ENCODE assay signal across 8 mouse cellular contexts in genomic region chr7:29983690-29984380, GRCm38 (mm10). TPM values are rescaled to one million over a fixed set of nuclear protein-coding genes. Genes with fewer than 3 reads are reported as not detected.
A peak's percentile ranks its signal among the peaks of the same experiment; 100 is the strongest.
DNase-seq lines count a peak whose midpoint lies in the region; ATAC-seq and TF ChIP-seq lines count a peak whose summit lies in the region.

Gene Zfp568, plus strand, starts transcription at chr7:29983955.

- peak; percentile 20 for TF ChIP-seq CTCF in ES-Bruce4 (IDR thresholded peaks at IDR 0.05; ENCODE audit: low read depth, low read length)

- H3K9ac ChIP-seq in ES-Bruce4 (ENCODE audit: low read depth, poor library complexity, severe bottlenecking) = peak within 1 kb of the TSS; percentile 93
- peak within 1 kb of the TSS; percentile 84 for H3K9ac ChIP-seq in forebrain, embryonic 14.5 days (ENCODE audit: low read length)
- H3K9ac ChIP-seq in neural tube, embryonic 15.5 days (replicated peaks) = peak within 1 kb of the TSS; percentile 82

- H3K9me3 ChIP-seq in ES-Bruce4 (replicated peaks; ENCODE audit: control insufficient read depth, insufficient read depth, low read length, poor library complexity, severe bottlenecking) = peaks cover 16% of the 10 kb centered on the region
- no peaks in the 10 kb centered on the region for H3K9me3 ChIP-seq in forebrain, embryonic 14.5 days (replicated peaks; ENCODE audit: control insufficient read depth, low read length)
- no peaks in the 10 kb centered on the region for H3K9me3 ChIP-seq in neural tube, embryonic 15.5 days (replicated peaks)

- under 1% methylated on average over 57 of the region's 62 CpGs for WGBS in forebrain, embryonic 14.5 days
- WGBS in neural tube, embryonic 15.5 days = 0% methylated on average over 62 of the region's 62 CpGs

- DNase-seq in forebrain, embryonic 14.5 days (ENCODE audit: low spot score) = peak; percentile 93
- DNase-seq in heart, postnatal 14 days = peak; percentile 93 to 94
- DNase-seq in layer of hippocampus, adult 11-12 months (ENCODE audit: low spot score) = peak; percentile 93
- peak; percentile 95 to 96 for DNase-seq in lung, adult 18-20 months
- peak; percentile 93 for DNase-seq in testis, postnatal 14 days (ENCODE audit: low spot score)

- H3K36me3 ChIP-seq in ES-Bruce4 (ENCODE audit: control insufficient read depth, insufficient read depth, low read length, poor library complexity, severe bottlenecking) = peaks cover 30% of the 10 kb centered on the region
- peaks cover 25% of the 10 kb centered on the region for H3K36me3 ChIP-seq in forebrain, embryonic 14.5 days (ENCODE audit: control insufficient read depth, insufficient read depth, low read length)
- peaks cover 17% of the 10 kb centered on the region for H3K36me3 ChIP-seq in neural tube, embryonic 15.5 days

- peak within 1 kb of the TSS; percentile 59 for H3K4me2 ChIP-seq in forebrain, embryonic 14.5 days (ENCODE audit: low read length)
- H3K4me2 ChIP-seq in neural tube, embryonic 15.5 days = peak within 1 kb of the TSS; percentile 74

- peak within 1 kb of the TSS; percentile 100 for H3K27ac ChIP-seq in ES-Bruce4 (ENCODE audit: insufficient read depth, low read length)
- peak within 1 kb of the TSS; percentile 82 for H3K27ac ChIP-seq in forebrain, embryonic 14.5 days (ENCODE audit: low read depth, low read length)
- peak within 1 kb of the TSS; percentile 91 for H3K27ac ChIP-seq in neural tube, embryonic 15.5 days (replicated peaks)

- TF ChIP-seq POLR2A in ES-Bruce4 (IDR thresholded peaks at IDR 0.05; ENCODE audit: insufficient read depth, low read length) = peak; percentile 97

- no peak for TF ChIP-seq EP300 in ES-Bruce4 (IDR thresholded peaks at IDR 0.05; ENCODE audit: insufficient read depth, low read depth, low read length)

- no peaks in the 10 kb centered on the region for H3K27me3 ChIP-seq in ES-Bruce4 (ENCODE audit: control insufficient read depth, insufficient read depth, low read length, poor library complexity, severe bottlenecking)
- no peaks in the 10 kb centered on the region for H3K27me3 ChIP-seq in forebrain, embryonic 14.5 days (replicated peaks; ENCODE audit: control insufficient read depth, insufficient read depth, low read length)
- no peaks in the 10 kb centered on the region for H3K27me3 ChIP-seq in neural tube, embryonic 15.5 days (replicated peaks)

- intact Hi-C loops in heart, postnatal 14 days (cut with DNase I) = loop anchor here (2.0 kb wide), 1 partner anchor 29 kb away; the partner anchor contains the start of gene Zfp74

- ATAC-seq in cerebellum, adult (ENCODE audit: insufficient number of reproducible peaks, low FRiP score, low TSS enrichment) = peak; percentile 97
- ATAC-seq in forebrain, embryonic 14.5 days = peak; percentile 96
- ATAC-seq in neural tube, embryonic 15.5 days (ENCODE audit: low FRiP score) = peak; percentile 92

- peaks cover 1% of the 10 kb centered on the region for H3K4me1 ChIP-seq in ES-Bruce4 (ENCODE audit: control insufficient read depth, insufficient read depth, low read length)
- H3K4me1 ChIP-seq in forebrain, embryonic 14.5 days (ENCODE audit: control insufficient read depth, insufficient read depth, low read length) = peaks cover 10% of the 10 kb centered on the region; the same call in 1 of the 2 replicates
- peaks cover 22% of the 10 kb centered on the region for H3K4me1 ChIP-seq in neural tube, embryonic 15.5 days

- peak within 1 kb of the TSS; percentile 88 for H3K4me3 ChIP-seq in ES-Bruce4 (ENCODE audit: low read depth, low read length)
- H3K4me3 ChIP-seq in forebrain, embryonic 14.5 days (ENCODE audit: low read depth, low read length) = peak within 1 kb of the TSS; percentile 88
- H3K4me3 ChIP-seq in neural tube, embryonic 15.5 days (replicated peaks) = peak within 1 kb of the TSS; percentile 98

RNA-seq across cellular contexts. Expression of gene Zfp568, which starts in this region (rescaled TPM):
- 98.0 and 103 TPM in 2 replicates for polyA plus RNA-seq in ES-Bruce4 (2011; ENCODE audit: insufficient read depth, insufficient read length, low read depth, missing spikeins)
- 2.9 and 4.3 TPM in 2 replicates for polyA plus RNA-seq in forebrain, embryonic 14.5 days (2014; fragmentation: Nextera tagmentation; extraction: Ambion mirVana)
- 10 to 100 TPM; 32.0 to 41.7 TPM for total RNA-seq in heart, postnatal 14 days (2021)
- polyA plus RNA-seq in neural tube, embryonic 15.5 days (2015; fragmentation: Nextera tagmentation; extraction: Ambion mirVana) = 5.1 and 6.9 TPM in 2 replicates

Comparison
In these comparisons a context has a peak if more than half of its experiments do, and no peak if none do; other contexts are left out.
1. Peak in every context shown above with its lines: DNase-seq, ATAC-seq, H3K4me3 ChIP-seq and H3K27ac ChIP-seq.
2. RNA of gene Zfp568 (polyA plus RNA-seq): 98.0 to 103 TPM in ES-Bruce4; 5.1 to 6.9 TPM in neural tube, embryonic 15.5 days and 2.9 to 4.3 TPM in forebrain, embryonic 14.5 days; every median in the first group is over 10 times any median in the second.